Mouse (Mus musculus): ENCODE results near the gene Smim6. TPM values are rescaled to one million over a fixed set of nuclear protein-coding genes. Genes with fewer than 3 reads are reported as not detected.

Smim6 gene
- polyA plus RNA-seq (2015; fragmentation: Nextera tagmentation; extraction: Ambion mirVana) = 57.0 and 68.4 TPM in 2 replicates

GRCm38 (mm10) chr11:115911632-115912376 lies at the start of gene Smim6:
Smim6 (plus strand) TSS chr11:115912017.
- Histone ChIP-seq H3K4me1 (ENCODE audit: control insufficient read depth, insufficient read depth, low read length) (peaks cover 5% of the 10 kb centered on the region; the same call in 1 of the 2 replicates), H3K27ac (ENCODE audit: low read length) (peak within 1 kb of the TSS; percentile 91), H3K4me2 (ENCODE audit: low read depth, low read length) (peak within 1 kb of the TSS; percentile 48), H3K27me3 (ENCODE audit: control insufficient read depth, insufficient read depth, low read length) (no peaks in the 10 kb centered on the region), H3K36me3 (ENCODE audit: control insufficient read depth, insufficient read depth, low read length) (no peaks in the 10 kb centered on the region), H3K4me3 (replicated peaks; ENCODE audit: low read length) (peak within 1 kb of the TSS; percentile 41), H3K9me3 (replicated peaks; ENCODE audit: control insufficient read depth, low read length) (no peaks in the 10 kb centered on the region), H3K9ac (ENCODE audit: low read length) (peak within 1 kb of the TSS; percentile 69)
- peak; percentile 92 for ATAC-seq (ENCODE audit: insufficient read depth, low FRiP score)
- 55% methylated on average over 11 of the region's 11 CpGs for WGBS

- no peak for ATAC-seq (ENCODE audit: insufficient read depth, low FRiP score)
- Histone ChIP-seq H3K9me3 (replicated peaks; ENCODE audit: control insufficient read depth, low read length) (no peaks in the 10 kb centered on the region), H3K9ac (ENCODE audit: low read length) (no peak overlapping the region), H3K4me1 (ENCODE audit: control insufficient read depth, insufficient read depth, low read length) (peaks cover 4% of the 10 kb centered on the region; the same call in 1 of the 2 replicates), H3K4me3 (replicated peaks; ENCODE audit: low read length) (no peak overlapping the region), H3K27me3 (ENCODE audit: control insufficient read depth, insufficient read depth, low read length) (peaks cover 18% of the 10 kb centered on the region), H3K36me3 (ENCODE audit: control insufficient read depth, insufficient read depth, low read length) (no peaks in the 10 kb centered on the region), H3K27ac (ENCODE audit: low read length) (no peak overlapping the region), H3K4me2 (ENCODE audit: low read depth, low read length) (no peak overlapping the region)
- 79% methylated on average over 8 of the region's 8 CpGs for WGBS
These were observed 47.9 kb upstream of the Smim6 start for GRCm38 (mm10) chr11:115863895-115864294.

- peak; percentile 61 for ATAC-seq (ENCODE audit: insufficient read depth, low FRiP score)
- Histone ChIP-seq H3K4me2 (ENCODE audit: low read depth, low read length) (no peak overlapping the region), H3K27ac (ENCODE audit: low read length) (peak overlapping the region; percentile 45), H3K27me3 (ENCODE audit: control insufficient read depth, insufficient read depth, low read length) (no peaks in the 10 kb centered on the region), H3K36me3 (ENCODE audit: control insufficient read depth, insufficient read depth, low read length) (no peaks in the 10 kb centered on the region), H3K4me3 (replicated peaks; ENCODE audit: low read length) (no peak overlapping the region), H3K9ac (ENCODE audit: low read length) (no peak overlapping the region), H3K4me1 (ENCODE audit: control insufficient read depth, insufficient read depth, low read length) (0 out of 2 replicates have a peak, but pooled peaks cover 4% of the 10 kb centered on the region), H3K9me3 (replicated peaks; ENCODE audit: control insufficient read depth, low read length) (no peaks in the 10 kb centered on the region)
- WGBS = 55% methylated on average over 8 of the region's 8 CpGs
These were observed 42.4 kb upstream of the Smim6 start for GRCm38 (mm10) chr11:115869393-115869792.

- Histone ChIP-seq H3K27me3 (ENCODE audit: control insufficient read depth, insufficient read depth, low read length) (no peaks in the 10 kb centered on the region), H3K36me3 (ENCODE audit: control insufficient read depth, insufficient read depth, low read length) (no peaks in the 10 kb centered on the region), H3K4me2 (ENCODE audit: low read depth, low read length) (no peak overlapping the region), H3K9ac (ENCODE audit: low read length) (no peak overlapping the region), H3K9me3 (replicated peaks; ENCODE audit: control insufficient read depth, low read length) (no peaks in the 10 kb centered on the region), H3K4me1 (ENCODE audit: control insufficient read depth, insufficient read depth, low read length) (0 out of 2 replicates have a peak, but pooled peaks cover 4% of the 10 kb centered on the region), H3K4me3 (replicated peaks; ENCODE audit: low read length) (no peak overlapping the region), H3K27ac (ENCODE audit: low read length) (no peak overlapping the region)
- ATAC-seq (ENCODE audit: insufficient read depth, low FRiP score) = no peak
- 46% methylated on average over 4 of the region's 4 CpGs for WGBS
These were observed 39.4 kb upstream of the Smim6 start for GRCm38 (mm10) chr11:115872437-115872836.

GRCm38 (mm10) chr11:115875935-115876334 lies 35.9 kb upstream of the Smim6 start:
- no peak overlapping the region for H3K9ac ChIP-seq (ENCODE audit: low read length)
- no peak overlapping the region for H3K27ac ChIP-seq (ENCODE audit: low read length)
- 0 out of 2 replicates have a peak, but pooled peaks cover 6% of the 10 kb centered on the region for H3K4me1 ChIP-seq (ENCODE audit: control insufficient read depth, insufficient read depth, low read length)
- H3K9me3 ChIP-seq (replicated peaks; ENCODE audit: control insufficient read depth, low read length) = no peaks in the 10 kb centered on the region
- H3K27me3 ChIP-seq (ENCODE audit: control insufficient read depth, insufficient read depth, low read length) = no peaks in the 10 kb centered on the region
- no peak for ATAC-seq (ENCODE audit: insufficient read depth, low FRiP score)
- no peak overlapping the region for H3K4me3 ChIP-seq (replicated peaks; ENCODE audit: low read length)
- 87% methylated on average over 3 of the region's 3 CpGs for WGBS
- no peak overlapping the region for H3K4me2 ChIP-seq (ENCODE audit: low read depth, low read length)
- no peaks in the 10 kb centered on the region for H3K36me3 ChIP-seq (ENCODE audit: control insufficient read depth, insufficient read depth, low read length)

GRCm38 (mm10) chr11:115876438-115876837 lies 35.4 kb upstream of the Smim6 start:
- Histone ChIP-seq H3K4me2 (ENCODE audit: low read depth, low read length) (no peak overlapping the region), H3K36me3 (ENCODE audit: control insufficient read depth, insufficient read depth, low read length) (no peaks in the 10 kb centered on the region), H3K27ac (ENCODE audit: low read length) (peak overlapping the region; percentile 58; the same call in 1 of the 2 replicates), H3K4me3 (replicated peaks; ENCODE audit: low read length) (no peak overlapping the region), H3K9ac (ENCODE audit: low read length) (no peak overlapping the region), H3K9me3 (replicated peaks; ENCODE audit: control insufficient read depth, low read length) (no peaks in the 10 kb centered on the region), H3K4me1 (ENCODE audit: control insufficient read depth, insufficient read depth, low read length) (0 out of 2 replicates have a peak, but pooled peaks cover 6% of the 10 kb centered on the region), H3K27me3 (ENCODE audit: control insufficient read depth, insufficient read depth, low read length) (no peaks in the 10 kb centered on the region)
- WGBS = 79% methylated on average over 5 of the region's 5 CpGs
- ATAC-seq (ENCODE audit: insufficient read depth, low FRiP score) = no peak

- H3K36me3 ChIP-seq (ENCODE audit: control insufficient read depth, insufficient read depth, low read length) = no peaks in the 10 kb centered on the region
- no peaks in the 10 kb centered on the region for H3K27me3 ChIP-seq (ENCODE audit: control insufficient read depth, insufficient read depth, low read length)
- ATAC-seq (ENCODE audit: insufficient read depth, low FRiP score) = peak; percentile 71
- H3K4me1 ChIP-seq (ENCODE audit: control insufficient read depth, insufficient read depth, low read length) = 0 out of 2 replicates have a peak, but pooled peaks cover 4% of the 10 kb centered on the region
- peak overlapping the region; percentile 58 for H3K27ac ChIP-seq (ENCODE audit: low read length)
- no peaks in the 10 kb centered on the region for H3K9me3 ChIP-seq (replicated peaks; ENCODE audit: control insufficient read depth, low read length)
- peak overlapping the region; percentile 5; the same call in 1 of the 2 replicates for H3K4me3 ChIP-seq (replicated peaks; ENCODE audit: low read length)
- 42% methylated on average over 6 of the region's 6 CpGs for WGBS
- H3K9ac ChIP-seq (ENCODE audit: low read length) = peak overlapping the region; percentile 31; the same call in 1 of the 2 replicates
- no peak overlapping the region for H3K4me2 ChIP-seq (ENCODE audit: low read depth, low read length)
These were observed 34.6 kb upstream of the Smim6 start for GRCm38 (mm10) chr11:115877174-115877755.

GRCm38 (mm10) chr11:115878071-115878470 lies 33.7 kb upstream of the Smim6 start:
- Histone ChIP-seq H3K27ac (ENCODE audit: low read length) (peak overlapping the region; percentile 47), H3K4me1 (ENCODE audit: control insufficient read depth, insufficient read depth, low read length) (0 out of 2 replicates have a peak, but pooled peaks cover 3% of the 10 kb centered on the region), H3K9me3 (replicated peaks; ENCODE audit: control insufficient read depth, low read length) (no peaks in the 10 kb centered on the region), H3K9ac (ENCODE audit: low read length) (0 out of 2 replicates have a peak overlapping the region, but pooled peaks have one; percentile 40), H3K4me3 (replicated peaks; ENCODE audit: low read length) (peak overlapping the region; percentile 5; the same call in 1 of the 2 replicates), H3K36me3 (ENCODE audit: control insufficient read depth, insufficient read depth, low read length) (no peaks in the 10 kb centered on the region), H3K27me3 (ENCODE audit: control insufficient read depth, insufficient read depth, low read length) (no peaks in the 10 kb centered on the region), H3K4me2 (ENCODE audit: low read depth, low read length) (no peak overlapping the region)
- WGBS = 65% methylated on average over 8 of the region's 8 CpGs
- no peak for ATAC-seq (ENCODE audit: insufficient read depth, low FRiP score)

- H3K4me3 ChIP-seq (replicated peaks; ENCODE audit: low read length) = no peak overlapping the region
- 25% methylated on average over 5 of the region's 5 CpGs for WGBS
- H3K9me3 ChIP-seq (replicated peaks; ENCODE audit: control insufficient read depth, low read length) = no peaks in the 10 kb centered on the region
- no peak for ATAC-seq (ENCODE audit: insufficient read depth, low FRiP score)
- H3K9ac ChIP-seq (ENCODE audit: low read length) = no peak overlapping the region
- H3K4me1 ChIP-seq (ENCODE audit: control insufficient read depth, insufficient read depth, low read length) = 0 out of 2 replicates have a peak, but pooled peaks cover 3% of the 10 kb centered on the region
- no peaks in the 10 kb centered on the region for H3K27me3 ChIP-seq (ENCODE audit: control insufficient read depth, insufficient read depth, low read length)
- no peak overlapping the region for H3K4me2 ChIP-seq (ENCODE audit: low read depth, low read length)
- H3K27ac ChIP-seq (ENCODE audit: low read length) = no peak overlapping the region
- no peaks in the 10 kb centered on the region for H3K36me3 ChIP-seq (ENCODE audit: control insufficient read depth, insufficient read depth, low read length)
These were observed 30.8 kb upstream of the Smim6 start for GRCm38 (mm10) chr11:115881002-115881401.

All from stomach, embryonic 16.5 days (tissue).